Mouse (Mus musculus) ES-Bruce4 (cell line): Measurements from ENCODE around the gene 4930505A04Rik.

ENCODE experiments used
- CTCF ChIP-seq: IDR thresholded peaks from one replicate; pipeline ENCODE4 v1.8.1; 2011; ENCODE audit warnings: low read depth, low read length
- EP300 ChIP-seq: IDR thresholded peaks from 2 replicates; pipeline ENCODE4 v1.6.1; 2011; ENCODE audit warnings: low read depth, low read length; ENCODE audit not compliant: insufficient read depth
- POLR2A ChIP-seq: IDR thresholded peaks from one replicate; pipeline ENCODE4 v1.8.1; 2011; ENCODE audit warnings: low read length; ENCODE audit not compliant: insufficient read depth

DNA sequence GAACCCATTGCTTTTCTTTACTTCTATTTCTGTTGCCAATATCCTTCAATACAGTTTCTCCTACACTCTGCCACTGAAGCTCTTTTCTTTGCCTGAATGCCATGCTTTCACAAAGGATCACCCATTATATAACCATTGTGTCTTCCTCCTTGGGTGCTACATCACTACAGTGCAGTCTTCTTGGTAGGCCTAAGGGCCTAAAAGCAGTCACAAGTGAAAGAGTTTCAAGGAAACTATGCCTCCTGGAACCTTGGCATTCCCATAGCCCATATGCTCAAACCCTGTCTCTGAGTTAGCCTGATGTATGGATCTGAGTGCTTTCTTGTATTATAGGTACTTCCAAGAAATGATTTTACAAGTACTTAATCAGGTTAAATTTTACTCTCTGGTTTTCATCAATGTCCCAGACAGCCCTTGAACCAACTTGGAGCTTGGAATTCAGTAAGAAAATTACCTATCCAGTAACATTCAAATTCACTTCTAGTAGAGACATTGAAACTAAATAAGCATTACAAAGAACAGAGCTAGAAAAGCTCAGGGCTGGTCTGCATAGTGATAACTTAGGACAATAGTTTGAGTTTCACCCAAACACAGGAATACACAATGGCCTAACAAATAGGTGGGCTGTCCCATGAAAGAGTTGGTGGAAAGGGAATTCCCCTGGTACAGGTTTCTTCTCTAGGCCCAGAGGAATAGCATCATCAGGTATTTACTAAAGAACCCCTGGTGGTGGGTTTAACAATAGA lies 20.1 kb upstream of the 4930505A04Rik start:
- no peak for TF ChIP-seq POLR2A
- no peak for TF ChIP-seq CTCF
- no peak for TF ChIP-seq EP300
